Mouse (Mus musculus) G1E (cell line): Measurements from ENCODE around the gene Tctex1d1. TPM values are rescaled to one million over a fixed set of nuclear protein-coding genes. Genes with fewer than 3 reads are reported as not detected.

Experiments used
- ATAC-seq: 2 replicates; pipeline ENCODE4 v1.8.0; 2016; ENCODE audit warnings: mild to moderate bottlenecking; ENCODE audit not compliant: insufficient number of reproducible peaks, poor library complexity, low FRiP score, severe bottlenecking; ENCODE audit errors: extremely low read depth
- DNase-seq: peaks from one replicate; pipeline ENCODE4 v3.0.0; 2012; ENCODE audit warnings: low spot score
- H3K27me3 ChIP-seq: 2 replicates; pipeline ENCODE4 v1.6.1; 2012; ENCODE audit warnings: mild to moderate bottlenecking, low read length, inconsistent platforms; ENCODE audit not compliant: insufficient read depth
- H3K36me3 ChIP-seq: replicated peaks from 2 replicates; pipeline ENCODE3; 2012; ENCODE audit warnings: mild to moderate bottlenecking, inconsistent platforms
- H3K4me1 ChIP-seq: 2 replicates; pipeline ENCODE4 v1.6.1; 2012; ENCODE audit warnings: low read depth, low read length, inconsistent platforms, mixed read lengths; ENCODE audit not compliant: insufficient read depth
- H3K4me3 ChIP-seq: 2 replicates; pipeline ENCODE4 v1.5.1; 2012; ENCODE audit warnings: low read depth, mild to moderate bottlenecking, inconsistent platforms, low read length, moderate library complexity, mixed read lengths
- H3K9me3 ChIP-seq: replicated peaks from 2 replicates; pipeline ENCODE4 v1.6.1; 2012; ENCODE audit warnings: inconsistent platforms
- CTCF ChIP-seq: IDR thresholded peaks from 2 replicates; pipeline ENCODE4 v1.5.1; 2012; ENCODE audit warnings: low read depth, low read length, inconsistent platforms, mixed read lengths
- GATA1 ChIP-seq: IDR thresholded peaks from 2 replicates; pipeline ENCODE4 v1.6.1; 2012; ENCODE audit warnings: borderline replicate concordance, low read length, inconsistent platforms, mixed read lengths
- GATA2 ChIP-seq: IDR thresholded peaks from 2 replicates; pipeline ENCODE4 v1.6.1; 2012; ENCODE audit warnings: low read depth, low read length, inconsistent platforms, borderline replicate concordance
- POLR2AphosphoS5 ChIP-seq: IDR thresholded peaks from 2 replicates; pipeline ENCODE4 v1.6.1; 2012; ENCODE audit warnings: low read depth, low read length, inconsistent platforms; ENCODE audit not compliant: insufficient replicate concordance
- TAL1 ChIP-seq: conservative IDR thresholded peaks from 2 replicates; pipeline ENCODE4 v1.6.1; 2012; ENCODE audit warnings: low read depth, low read length, inconsistent platforms, mixed read lengths
- polyA plus RNA-seq: library from polyadenylated mRNA; stranded (reverse); fragments of >175 nt; gene quantifications from 2 replicates; pipeline ENCODE4 v1.2.3, GENCODE M21; 2012
- total RNA-seq, 2 experiments: library from RNA; stranded (forward) in 1 of 2; stranded (reverse) in 1 of 2; fragments of 200-1000 nt in 1 of 2; fragments of >200 nt in 1 of 2; fragmentation: Nextera tagmentation in 1 of 2; gene quantifications; 2 replicates each; pipeline ENCODE4 v1.2.3; 2014 to 2017

The Tctex1d1 gene
- total and polyA plus RNA-seq, 3 experiments, result 0.11 TPM; not detected in 2

DNA sequence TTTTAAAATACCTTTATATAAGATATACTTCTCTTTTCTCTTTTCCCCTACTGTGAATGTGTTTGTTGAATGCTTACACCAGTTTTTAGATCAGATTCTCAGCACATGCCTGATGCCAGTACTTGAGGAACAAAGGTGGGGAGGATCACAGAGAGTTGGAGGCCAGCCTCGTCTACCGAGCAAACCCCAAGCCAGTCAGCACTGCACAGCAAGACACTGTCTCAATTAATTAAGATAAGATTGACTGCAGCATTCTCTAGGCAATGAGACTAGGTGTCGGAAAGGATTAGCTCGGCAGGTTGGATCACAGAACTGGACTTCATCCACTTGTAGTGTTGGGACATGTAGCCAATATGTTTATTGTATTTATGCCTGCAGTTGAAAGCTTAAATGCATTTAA is 8.9 kb downstream of the Tctex1d1 start:
- H3K4me3 ChIP-seq, result no peak overlapping the region
- H3K27me3 ChIP-seq, result peaks cover 2% of the 10 kb centered on the region; the same call in 1 of the 2 replicates
- H3K9me3 ChIP-seq, result no peaks in the 10 kb centered on the region
- no peaks in the 10 kb centered on the region for H3K36me3 ChIP-seq
- no peaks in the 10 kb centered on the region for H3K4me1 ChIP-seq
- ATAC-seq (no peak), DNase-seq (no peak)
- no peak for TF ChIP-seq GATA2
- TF ChIP-seq POLR2AphosphoS5, result no peak
- no peak for TF ChIP-seq GATA1
- no peak for TF ChIP-seq CTCF

DNA sequence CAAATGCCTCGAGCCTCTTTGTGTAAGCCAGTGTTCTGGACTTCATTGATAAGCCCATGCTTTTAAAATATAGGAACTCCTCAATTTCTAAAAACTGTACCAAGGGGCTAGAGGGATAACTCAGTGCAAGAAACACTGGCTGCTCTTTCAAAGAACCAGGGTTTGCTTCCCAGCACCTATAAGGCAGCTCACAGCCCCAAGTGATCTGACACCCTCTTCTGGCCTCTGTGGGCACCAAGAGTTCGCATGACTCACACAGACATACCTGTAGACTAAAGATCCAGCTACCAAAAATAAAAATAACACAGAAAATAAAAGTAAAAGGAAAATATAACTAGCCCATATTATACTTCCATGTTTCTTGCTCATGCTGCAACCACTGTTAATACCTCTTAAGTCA is 9.3 kb downstream of the Tctex1d1 start:
- TF ChIP-seq TAL1 (no peak), CTCF (no peak), GATA2 (no peak), POLR2AphosphoS5 (no peak), GATA1 (no peak)

DNA sequence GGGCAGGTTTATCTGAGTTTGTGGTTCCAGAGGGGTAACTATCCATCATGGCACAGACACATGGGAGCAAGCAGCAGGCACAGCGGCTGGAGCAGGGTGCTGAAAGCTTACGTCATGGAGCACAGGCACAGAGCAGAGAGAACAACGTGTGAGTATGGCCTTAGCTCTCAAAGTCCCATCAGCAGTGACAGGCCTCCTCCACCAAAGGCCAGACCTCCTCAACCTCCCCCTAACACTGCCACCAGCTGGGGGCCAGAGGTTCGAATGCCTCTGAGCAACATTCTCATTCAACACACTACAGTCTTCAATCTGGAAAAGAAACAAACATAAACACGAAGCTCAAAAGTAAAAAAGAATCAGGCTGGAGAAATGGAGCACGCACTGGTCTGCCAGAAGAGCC is 10.1 kb downstream of the Tctex1d1 start:
- no peak for ATAC-seq
- no peaks in the 10 kb centered on the region for H3K4me1 ChIP-seq

More for the DNA sequence above, 9.3 kb downstream of the Tctex1d1 start:
- Histone ChIP-seq H3K9me3 (no peaks in the 10 kb centered on the region), H3K4me1 (no peaks in the 10 kb centered on the region), H3K27me3 (peaks cover 2% of the 10 kb centered on the region; the same call in 1 of the 2 replicates), H3K4me3 (no peak overlapping the region), H3K36me3 (no peaks in the 10 kb centered on the region)
- DNase-seq (no peak), ATAC-seq (no peak)

DNA sequence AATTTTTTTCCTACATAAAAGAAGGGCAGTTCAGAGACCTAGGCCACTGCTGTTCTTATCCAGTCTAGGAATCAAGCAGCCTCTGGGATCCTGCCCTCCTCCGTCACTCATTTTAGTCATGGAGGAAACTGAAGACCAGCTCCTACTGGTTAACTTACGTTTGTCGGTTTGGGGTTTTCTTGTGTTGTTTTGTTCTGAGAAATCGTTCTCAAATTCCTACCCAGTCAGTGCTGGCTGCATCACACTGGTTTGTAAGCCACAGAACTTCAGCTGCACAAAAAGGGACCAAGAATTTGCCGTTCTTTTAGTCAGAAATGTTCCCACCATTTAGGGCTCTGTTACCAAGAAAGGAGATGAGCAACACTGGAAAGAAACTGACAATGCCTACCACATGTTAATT is 11.0 kb downstream of the Tctex1d1 start:
- ATAC-seq, result no peak
- H3K9me3 ChIP-seq, result no peaks in the 10 kb centered on the region

More for the DNA sequence above, 10.1 kb downstream of the Tctex1d1 start:
- TF ChIP-seq TAL1, result no peak
- no peak for TF ChIP-seq GATA2
- no peak for TF ChIP-seq POLR2AphosphoS5
- no peaks in the 10 kb centered on the region for H3K9me3 ChIP-seq
- DNase-seq, result no peak
- H3K36me3 ChIP-seq, result no peaks in the 10 kb centered on the region
- H3K27me3 ChIP-seq, result peaks cover 2% of the 10 kb centered on the region; the same call in 1 of the 2 replicates
- H3K4me3 ChIP-seq, result no peak overlapping the region

DNA sequence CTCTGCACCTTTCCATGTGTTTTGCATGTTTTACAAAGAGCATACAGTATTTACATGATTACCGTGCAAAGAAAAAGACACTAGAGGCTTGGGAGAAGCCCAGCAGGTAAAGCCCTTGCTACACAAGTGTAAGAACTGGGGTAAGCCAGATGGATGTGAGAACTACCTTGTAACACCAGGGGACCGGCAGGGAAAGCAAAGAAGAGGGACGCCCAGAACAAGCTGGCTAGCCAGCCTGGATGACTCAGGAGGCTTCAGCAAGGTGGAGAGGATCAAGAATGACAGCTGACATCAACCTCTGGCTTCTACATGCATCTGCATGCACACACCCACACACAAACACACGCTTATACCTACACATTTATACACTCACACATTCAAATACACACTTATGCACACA is 11.6 kb downstream of the Tctex1d1 start:
- Histone ChIP-seq H3K4me3 (no peak overlapping the region), H3K36me3 (no peaks in the 10 kb centered on the region), H3K9me3 (no peaks in the 10 kb centered on the region), H3K27me3 (peaks cover 2% of the 10 kb centered on the region; the same call in 1 of the 2 replicates), H3K4me1 (no peaks in the 10 kb centered on the region)
- no peak for ATAC-seq
- DNase-seq, result no peak
- TF ChIP-seq POLR2AphosphoS5 (no peak), CTCF (no peak), TAL1 (no peak), GATA1 (no peak), GATA2 (no peak)

More for the DNA sequence above, 11.0 kb downstream of the Tctex1d1 start:
- Histone ChIP-seq H3K4me1 (no peaks in the 10 kb centered on the region), H3K27me3 (peaks cover 2% of the 10 kb centered on the region; the same call in 1 of the 2 replicates), H3K4me3 (no peak overlapping the region), H3K36me3 (no peaks in the 10 kb centered on the region)
- no peak for TF ChIP-seq POLR2AphosphoS5
- no peak for TF ChIP-seq GATA1
- no peak for TF ChIP-seq TAL1
- no peak for TF ChIP-seq GATA2
- no peak for TF ChIP-seq CTCF
- no peak for DNase-seq

DNA sequence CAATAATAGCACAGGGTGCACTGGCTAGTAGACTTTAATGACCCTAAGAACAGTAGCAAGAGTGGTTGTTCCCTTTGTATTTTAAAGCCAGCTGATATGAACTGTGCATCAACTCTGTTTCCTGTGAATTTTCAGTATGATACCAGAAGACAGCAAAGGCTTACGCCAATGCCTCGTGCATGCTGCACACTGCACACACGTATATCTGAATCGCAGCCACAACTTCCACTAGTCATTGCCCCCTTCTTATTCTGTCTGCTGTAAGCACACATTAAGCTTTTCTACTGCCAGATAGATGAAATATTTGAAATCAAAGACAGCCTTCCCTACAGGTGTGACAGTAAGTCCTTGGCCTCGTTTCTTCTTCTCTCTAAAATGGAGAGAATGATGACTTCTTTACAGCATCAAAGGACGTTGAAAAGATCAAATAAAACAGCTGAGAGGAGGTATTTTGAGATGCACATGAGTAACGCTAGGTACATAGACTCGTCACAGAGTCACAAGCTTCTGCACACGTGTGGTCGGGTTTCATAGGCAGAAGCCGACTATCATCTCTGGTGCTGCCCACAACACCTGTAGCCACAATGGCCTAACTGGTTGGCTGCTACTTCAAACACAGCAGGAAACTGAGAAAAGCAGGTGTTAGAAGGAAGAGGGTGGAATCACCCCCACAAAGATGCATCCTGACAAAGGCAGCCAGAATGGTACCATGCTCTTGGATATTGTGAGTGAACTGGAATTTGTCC is 12.4 kb downstream of the Tctex1d1 start:
- DNase-seq (no peak), ATAC-seq (no peak)
- TF ChIP-seq POLR2AphosphoS5 (no peak), TAL1 (no peak), GATA1 (no peak), GATA2 (no peak), CTCF (no peak)
- Histone ChIP-seq H3K4me1 (no peaks in the 10 kb centered on the region), H3K36me3 (no peaks in the 10 kb centered on the region), H3K27me3 (peaks cover 2% of the 10 kb centered on the region; the same call in 1 of the 2 replicates), H3K4me3 (no peak overlapping the region), H3K9me3 (no peaks in the 10 kb centered on the region)
